11 mouse cellular contexts compared by ENCODE assay signal in genomic region chr5:21017075-21017474, GRCm38 (mm10). TPM values are rescaled to one million over a fixed set of nuclear protein-coding genes. Genes with fewer than 3 reads are reported as not detected.
A peak's percentile ranks its signal among the peaks of the same experiment; 100 is the strongest.
DNase-seq lines count a peak whose midpoint lies in the region; ATAC-seq lines count a peak whose summit lies in the region.
"Had no signal": no experiment of that assay in that cellular context is flagged by ENCODE, and none has a peak within 500 bp of the region (broad histone marks: within the 10 kb centered on the region; RNA-seq: fewer than 3 reads in every experiment).

No protein-coding gene starts in this region.

- H3K36me3 ChIP-seq in heart, embryonic 11.5 days (ENCODE audit: control insufficient read depth, insufficient read depth, low read length), result peaks cover 15% of the 10 kb centered on the region
- peaks cover 16% of the 10 kb centered on the region for H3K36me3 ChIP-seq in liver, embryonic 16.5 days (ENCODE audit: control insufficient read depth, insufficient read depth)

- ATAC-seq in heart, embryonic 11.5 days (replicated peaks; ENCODE audit: insufficient number of reproducible peaks, low FRiP score, low TSS enrichment), result no peak
- ATAC-seq in liver, embryonic 16.5 days (ENCODE audit: low read depth), result peak; percentile 16; the same call in 1 of the 2 replicates
- ATAC-seq: intestine, embryonic 15.5 days; Patski had no signal

- DNase-seq in heart, adult 18-20 months, result peak; percentile 47 to 57
- peak; percentile 10 for DNase-seq in NIH3T3 (ENCODE audit: low read depth)
- peak; percentile 24 to 26 for DNase-seq in heart, adult 9 months (ENCODE audit: low spot score in 2 of 2)
- DNase-seq in left cerebral cortex, adult 11 months (ENCODE audit: low spot score), result no peak
- DNase-seq in layer of hippocampus, adult 11-12 months (ENCODE audit: low spot score), result no peak
- no peak for DNase-seq in MN1 (ENCODE audit: low spot score)
- DNase-seq: right cerebral cortex, postnatal 25 days had no signal

- no peaks in the 10 kb centered on the region for H3K4me1 ChIP-seq in heart, embryonic 11.5 days (ENCODE audit: control insufficient read depth, insufficient read depth, low read length)
- no peaks in the 10 kb centered on the region for H3K4me1 ChIP-seq in liver, embryonic 16.5 days (ENCODE audit: control insufficient read depth, low read depth, low read length)
- H3K4me1 ChIP-seq: intestine, embryonic 15.5 days had no signal

- no peak overlapping the region for H3K9ac ChIP-seq in heart, embryonic 11.5 days (ENCODE audit: low read depth, low read length)
- no peak overlapping the region for H3K9ac ChIP-seq in liver, embryonic 16.5 days (ENCODE audit: low read depth, low read length)
- H3K9ac ChIP-seq: intestine, embryonic 15.5 days had no signal

- H3K4me3 ChIP-seq in heart, embryonic 11.5 days (ENCODE audit: low read depth, low read length), result no peak overlapping the region
- no peak overlapping the region for H3K4me3 ChIP-seq in liver, embryonic 16.5 days (ENCODE audit: low read depth, low read length)
- H3K4me3 ChIP-seq: intestine, embryonic 15.5 days had no signal

- H3K27me3 ChIP-seq in heart, embryonic 11.5 days (ENCODE audit: control insufficient read depth, insufficient read depth, low read length), result no peaks in the 10 kb centered on the region
- H3K27me3 ChIP-seq in liver, embryonic 16.5 days (ENCODE audit: control insufficient read depth, insufficient read depth, low read depth, low read length), result no peaks in the 10 kb centered on the region
- H3K27me3 ChIP-seq: intestine, embryonic 15.5 days; Patski had no signal

- no peak overlapping the region for H3K27ac ChIP-seq in heart, embryonic 11.5 days (ENCODE audit: low read depth, low read length)
- H3K27ac ChIP-seq in liver, embryonic 16.5 days (ENCODE audit: low read length), result no peak overlapping the region
- H3K27ac ChIP-seq: intestine, embryonic 15.5 days had no signal

- WGBS in heart, embryonic 11.5 days (ENCODE audit: insufficient replicate concordance), result 59% methylated on average over 5 of the region's 5 CpGs
- WGBS in liver, embryonic 16.5 days (ENCODE audit: insufficient replicate concordance), result 43% methylated on average over 5 of the region's 5 CpGs

- H3K4me2 ChIP-seq in heart, embryonic 11.5 days, result no peak overlapping the region
- H3K4me2 ChIP-seq in liver, embryonic 16.5 days (ENCODE audit: low read depth, low read length), result no peak overlapping the region
- H3K4me2 ChIP-seq: intestine, embryonic 15.5 days had no signal

- no peaks in the 10 kb centered on the region for H3K9me3 ChIP-seq in heart, embryonic 11.5 days (replicated peaks; ENCODE audit: control insufficient read depth, low read length)
- H3K9me3 ChIP-seq in liver, embryonic 16.5 days (replicated peaks; ENCODE audit: control insufficient read depth, low read length), result no peaks in the 10 kb centered on the region
- H3K9me3 ChIP-seq: intestine, embryonic 15.5 days had no signal

RNA-seq across cellular contexts. Expression of gene Ptpn12, which starts 38.6 kb away (rescaled TPM):
- total RNA-seq in heart, adult 18-20 months (2021), result 10 to 100 TPM; 28.1 to 28.9 TPM
- polyA plus RNA-seq in heart, embryonic 11.5 days (2014; fragmentation: Nextera tagmentation; extraction: Ambion mirVana), result 16.8 and 22.5 TPM in 2 replicates
- polyA plus RNA-seq in liver, embryonic 16.5 days (2015; fragmentation: Nextera tagmentation; extraction: Ambion mirVana), result 9.0 and 9.7 TPM in 2 replicates

Comparison
In these comparisons a context has a peak if more than half of its experiments do, and no peak if none do; other contexts are left out.
1. DNase-seq: peak in heart, adult 18-20 months (2 of 2), NIH3T3 (single experiment) and heart, adult 9 months (2 of 2); none in left cerebral cortex, adult 11 months (single experiment), layer of hippocampus, adult 11-12 months (single experiment) and MN1 (single experiment).